Mouse (Mus musculus): ENCODE data around the gene Ncbp3.

GRCm38 (mm10) chr11:73026961-73027360 is 20.6 kb upstream of the Ncbp3 start:
- TF ChIP-seq POLR2A (IDR thresholded peaks at IDR 0.05; ENCODE audit: control insufficient read depth, extremely low read depth, insufficient read depth, low read length, poor library complexity), result no peak
- TF ChIP-seq CTCF (IDR thresholded peaks at IDR 0.05; ENCODE audit: borderline replicate concordance, control insufficient read depth, extremely low read depth, insufficient read depth, low read length, poor library complexity), result no peak

Data from thymus, adult 2 months (tissue).